In genomic region chr5:24576801-24577182, GRCm38 (mm10) we compare ENCODE assay signal across 8 mouse cellular contexts. TPM values are rescaled to one million over a fixed set of nuclear protein-coding genes. Genes with fewer than 3 reads are reported as not detected.
DNase-seq lines count a peak whose midpoint lies in the region; ATAC-seq and TF ChIP-seq lines count a peak whose summit lies in the region.

No protein-coding gene starts in this region.

- H3K4me2 ChIP-seq in hindbrain, postnatal 0 days (ENCODE audit: low read depth, low read length): peak overlapping the region; percentile 88
- peak overlapping the region; percentile 95 for H3K4me2 ChIP-seq in midbrain, embryonic 13.5 days (replicated peaks)

- DNase-seq in adrenal gland, postnatal 36 days: peak; percentile 25 to 48
- no peak for DNase-seq in adrenal gland, adult 18-20 months (ENCODE audit: low spot score in 2 of 2)
- peak in 1 of 2 experiments; percentile 31 for DNase-seq in spleen, adult 2 months (ENCODE audit: low read depth in 1 of 2, low spot score in 2 of 2)
- no peak for DNase-seq in spleen, adult 18-20 months
- DNase-seq in hindbrain, postnatal 0 days (ENCODE audit: low spot score): no peak
- DNase-seq in layer of hippocampus, adult 9-10 months (ENCODE audit: low spot score): no peak
- no peak for DNase-seq in adrenal gland, adult 2 months

- ATAC-seq in hindbrain, postnatal 0 days: peak; percentile 16
- peak; percentile 44 for ATAC-seq in midbrain, embryonic 13.5 days

- no peak for TF ChIP-seq CTCF in spleen, adult 2 months (IDR thresholded peaks at IDR 0.05; ENCODE audit: extremely low read depth, insufficient read depth, insufficient read length, insufficient replicate concordance)
- TF ChIP-seq CTCF in hindbrain, postnatal 0 days (IDR thresholded peaks at IDR 0.05; ENCODE audit: low read depth): no peak

- under 1% methylated on average over 32 of the region's 32 CpGs for WGBS in spleen, adult 2 months
- WGBS in hindbrain, postnatal 0 days: 0% methylated on average over 32 of the region's 32 CpGs
- under 1% methylated on average over 32 of the region's 32 CpGs for WGBS in midbrain, embryonic 13.5 days

- peaks cover 2% of the 10 kb centered on the region; the same call in 1 of the 2 replicates for H3K4me1 ChIP-seq in spleen, adult 2 months (ENCODE audit: control insufficient read depth, insufficient read depth, insufficient read length)
- H3K4me1 ChIP-seq in hindbrain, postnatal 0 days (ENCODE audit: insufficient read depth, low read length): peaks cover 7% of the 10 kb centered on the region
- peaks cover 23% of the 10 kb centered on the region for H3K4me1 ChIP-seq in midbrain, embryonic 13.5 days (replicated peaks)

- H3K9ac ChIP-seq in hindbrain, postnatal 0 days (replicated peaks; ENCODE audit: low read length): peak overlapping the region; percentile 75
- H3K9ac ChIP-seq in midbrain, embryonic 13.5 days (replicated peaks): peak overlapping the region; percentile 84

- peak overlapping the region; percentile 74 for H3K4me3 ChIP-seq in spleen, adult 2 months (ENCODE audit: extremely low read depth, insufficient read depth, insufficient read length)
- H3K4me3 ChIP-seq in hindbrain, postnatal 0 days (ENCODE audit: low read length): peak overlapping the region; percentile 63
- peak overlapping the region; percentile 78 for H3K4me3 ChIP-seq in midbrain, embryonic 13.5 days (replicated peaks)

- no peak for TF ChIP-seq POLR2A in spleen, adult 2 months (IDR thresholded peaks at IDR 0.05; ENCODE audit: low read depth, low read length)

- H3K9me3 ChIP-seq in hindbrain, postnatal 0 days (ENCODE audit: low read length): no peaks in the 10 kb centered on the region
- H3K9me3 ChIP-seq in midbrain, embryonic 13.5 days: no peaks in the 10 kb centered on the region

- peaks cover 20% of the 10 kb centered on the region for H3K36me3 ChIP-seq in spleen, adult 2 months (ENCODE audit: control insufficient read depth, insufficient read depth, low read length)
- H3K36me3 ChIP-seq in hindbrain, postnatal 0 days (ENCODE audit: insufficient read depth, low read length): peaks cover 25% of the 10 kb centered on the region
- peaks cover 36% of the 10 kb centered on the region for H3K36me3 ChIP-seq in midbrain, embryonic 13.5 days

- peak overlapping the region; percentile 38; the same call in 1 of the 2 replicates for H3K27ac ChIP-seq in spleen, adult 2 months (ENCODE audit: insufficient read depth, low read length)
- peak overlapping the region; percentile 76 for H3K27ac ChIP-seq in hindbrain, postnatal 0 days
- H3K27ac ChIP-seq in midbrain, embryonic 13.5 days: peak overlapping the region; percentile 84

- no peaks in the 10 kb centered on the region for H3K27me3 ChIP-seq in spleen, adult 2 months (ENCODE audit: control insufficient read depth, insufficient read depth, low read length)
- H3K27me3 ChIP-seq in hindbrain, postnatal 0 days (ENCODE audit: insufficient read depth, low read length): no peaks in the 10 kb centered on the region
- no peaks in the 10 kb centered on the region for H3K27me3 ChIP-seq in midbrain, embryonic 13.5 days

RNA-seq across cellular contexts. Expression of gene Abcf2, which starts 0.5 kb away (rescaled TPM):
- total RNA-seq in adrenal gland, postnatal 36 days (2021): 10 to 100 TPM; 69.3 to 79.2 TPM
- total RNA-seq in adrenal gland, adult 18-20 months (2021): 10 to 100 TPM; 62.8 to 81.3 TPM
- 30.6 and 43.3 TPM in 2 replicates for polyA plus RNA-seq in spleen, adult 2 months (2012; rRNA removed)
- 60.6 and 65.6 TPM in 2 replicates for total RNA-seq in hindbrain, postnatal 0 days (2014; rRNA removed)
- 65.4 and 66.5 TPM in 2 replicates for polyA plus RNA-seq in hindbrain, postnatal 0 days (2015; fragmentation: Nextera tagmentation; extraction: Ambion mirVana)
- 98.2 and 103 TPM in 2 replicates for polyA plus RNA-seq in midbrain, embryonic 13.5 days (2015; fragmentation: Nextera tagmentation; extraction: Ambion mirVana)
- total RNA-seq in adrenal gland, adult 2 months (2021): 10 to 100 TPM; 72.0 TPM
- 66.9 and 82.4 TPM in 2 replicates for polyA plus RNA-seq in adrenal gland, adult 2 months (2012; rRNA removed)

RNA-seq across cellular contexts. Expression of gene Chpf2, which starts 9.7 kb away (rescaled TPM):
- 10 to 100 TPM; 35.7 to 52.5 TPM for total RNA-seq in adrenal gland, postnatal 36 days (2021)
- 10 to 100 TPM; 34.5 to 39.7 TPM for total RNA-seq in adrenal gland, adult 18-20 months (2021)
- polyA plus RNA-seq in spleen, adult 2 months (2012; rRNA removed): 30.0 and 38.9 TPM in 2 replicates
- total RNA-seq in hindbrain, postnatal 0 days (2014; rRNA removed): 38.3 and 46.2 TPM in 2 replicates
- 25.0 and 26.9 TPM in 2 replicates for polyA plus RNA-seq in hindbrain, postnatal 0 days (2015; fragmentation: Nextera tagmentation; extraction: Ambion mirVana)
- polyA plus RNA-seq in midbrain, embryonic 13.5 days (2015; fragmentation: Nextera tagmentation; extraction: Ambion mirVana): 17.8 and 18.6 TPM in 2 replicates
- total RNA-seq in adrenal gland, adult 2 months (2021): 10 to 100 TPM; 37.9 to 49.7 TPM
- 60.0 and 76.6 TPM in 2 replicates for polyA plus RNA-seq in adrenal gland, adult 2 months (2012; rRNA removed)

RNA-seq across cellular contexts. Expression of gene 4931409K22Rik, which starts 20.2 kb away (rescaled TPM):
- not detected for total RNA-seq in adrenal gland, postnatal 36 days (2021)
- not detected for total RNA-seq in adrenal gland, adult 18-20 months (2021)
- not detected in 2 replicates for polyA plus RNA-seq in spleen, adult 2 months (2012; rRNA removed)
- not detected in 2 replicates for total RNA-seq in hindbrain, postnatal 0 days (2014; rRNA removed)
- polyA plus RNA-seq in hindbrain, postnatal 0 days (2015; fragmentation: Nextera tagmentation; extraction: Ambion mirVana): 0.09 and 0.16 TPM in 2 replicates
- 0.07 and 0.08 TPM in 2 replicates for polyA plus RNA-seq in midbrain, embryonic 13.5 days (2015; fragmentation: Nextera tagmentation; extraction: Ambion mirVana)
- not detected for total RNA-seq in adrenal gland, adult 2 months (2021)
- not detected in 2 replicates for polyA plus RNA-seq in adrenal gland, adult 2 months (2012; rRNA removed)

RNA-seq across cellular contexts. Expression of gene Asb10, which starts 36.0 kb away (rescaled TPM):
- under 1 TPM in 1 of 2 experiments, not detected in 1; 0.49 TPM for total RNA-seq in adrenal gland, postnatal 36 days (2021)
- under 1 TPM in 1 of 2 experiments, not detected in 1; 0.23 TPM for total RNA-seq in adrenal gland, adult 18-20 months (2021)
- polyA plus RNA-seq in spleen, adult 2 months (2012; rRNA removed): 0.07 and 0.08 TPM in 2 replicates
- 0.10 TPM in 1 of 2 replicates, not detected in the other for total RNA-seq in hindbrain, postnatal 0 days (2014; rRNA removed)
- polyA plus RNA-seq in hindbrain, postnatal 0 days (2015; fragmentation: Nextera tagmentation; extraction: Ambion mirVana): 0.16 and 0.21 TPM in 2 replicates
- 0.17 TPM in 1 of 2 replicates, not detected in the other for polyA plus RNA-seq in midbrain, embryonic 13.5 days (2015; fragmentation: Nextera tagmentation; extraction: Ambion mirVana)
- not detected for total RNA-seq in adrenal gland, adult 2 months (2021)
- 0.30 and 0.76 TPM in 2 replicates for polyA plus RNA-seq in adrenal gland, adult 2 months (2012; rRNA removed)

RNA-seq across cellular contexts. Expression of gene Smarcd3, which starts 47.4 kb away (rescaled TPM):
- 10 to 100 TPM; 16.0 to 17.4 TPM for total RNA-seq in adrenal gland, postnatal 36 days (2021)
- 10 to 100 TPM; 15.2 to 17.2 TPM for total RNA-seq in adrenal gland, adult 18-20 months (2021)
- 2.5 and 3.4 TPM in 2 replicates for polyA plus RNA-seq in spleen, adult 2 months (2012; rRNA removed)
- 246 and 262 TPM in 2 replicates for total RNA-seq in hindbrain, postnatal 0 days (2014; rRNA removed)
- 114 and 128 TPM in 2 replicates for polyA plus RNA-seq in hindbrain, postnatal 0 days (2015; fragmentation: Nextera tagmentation; extraction: Ambion mirVana)
- polyA plus RNA-seq in midbrain, embryonic 13.5 days (2015; fragmentation: Nextera tagmentation; extraction: Ambion mirVana): 119 and 127 TPM in 2 replicates
- total RNA-seq in adrenal gland, adult 2 months (2021): 10 to 100 TPM; 14.2 to 25.0 TPM
- polyA plus RNA-seq in adrenal gland, adult 2 months (2012; rRNA removed): 53.1 and 71.3 TPM in 2 replicates

Comparison
In these comparisons a context has a peak if more than half of its experiments do, and no peak if none do; other contexts are left out.
1. DNase-seq: peak in adrenal gland, postnatal 36 days (2 of 2); none in adrenal gland, adult 18-20 months (0 of 2), spleen, adult 18-20 months (0 of 2), hindbrain, postnatal 0 days (single experiment), layer of hippocampus, adult 9-10 months (single experiment) and adrenal gland, adult 2 months (single experiment).
2. Peak in every context shown above with its lines, with median percentiles within 50 percentile points of each other: H3K27ac ChIP-seq and H3K4me3 ChIP-seq.